Mouse (Mus musculus) urinary bladder, postnatal 4 days (tissue): ENCODE measurements around the gene Slc34a3.

Experiments
- DNase-seq, 2 experiments: peaks; one replicate each; pipeline ENCODE4 v3.0.0; 2021 to 2022; ENCODE audit warnings: low spot score in 2 of 2

Gene Slc34a3

DNA sequence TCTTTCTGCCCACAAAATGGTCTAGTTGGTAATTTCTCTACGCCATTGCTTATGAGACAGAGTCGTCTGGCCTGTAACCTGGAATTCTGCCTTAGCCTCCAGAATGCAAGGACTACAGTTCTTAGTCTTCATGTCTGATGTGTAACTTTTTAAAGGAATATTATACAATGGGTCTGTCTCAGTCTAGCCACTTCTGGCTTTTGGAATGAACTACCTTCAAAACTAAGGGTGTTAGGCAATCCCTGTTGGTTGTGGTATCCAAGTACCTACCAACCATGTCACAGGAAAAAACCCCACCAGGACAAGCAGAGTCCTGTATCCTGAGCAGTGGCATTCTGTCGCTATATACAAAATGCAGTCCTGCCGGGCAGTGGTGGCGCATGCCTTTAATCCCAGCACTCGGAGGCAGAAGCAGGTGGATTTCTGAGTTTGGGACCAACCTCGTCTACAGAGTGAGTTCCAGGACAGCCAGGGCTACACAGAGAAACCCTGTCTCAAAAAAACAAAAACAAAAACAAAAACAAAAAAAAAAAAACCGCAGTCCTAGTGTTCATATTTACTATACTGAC lies 8.3 kb downstream of the Slc34a3 start:
- no peak for DNase-seq

- peak; percentile 97 to 99 for DNase-seq
Observed at GRCm38 (mm10) chr2:25224766-25225752, 9.1 kb downstream of the Slc34a3 start.

DNA sequence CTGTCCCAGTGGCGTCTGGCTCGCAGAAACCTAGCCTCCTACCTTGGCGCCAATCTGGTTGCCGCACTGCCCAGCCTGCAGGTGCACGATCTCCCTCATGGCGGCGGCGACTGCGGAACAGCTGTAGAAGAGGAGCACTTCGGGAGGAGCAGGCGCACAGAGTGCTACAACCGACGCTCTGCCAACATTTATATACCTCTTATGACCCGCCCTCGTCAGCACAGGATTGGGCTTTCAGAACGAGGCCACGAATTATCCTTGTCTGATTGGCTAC lies 9.7 kb downstream of the Slc34a3 start, which contains the start of gene Tubb4b:
Gene Tubb4b (minus strand): TSS at position 211 of the 274 bp plus-strand sequence.
- no peak for DNase-seq

DNA sequence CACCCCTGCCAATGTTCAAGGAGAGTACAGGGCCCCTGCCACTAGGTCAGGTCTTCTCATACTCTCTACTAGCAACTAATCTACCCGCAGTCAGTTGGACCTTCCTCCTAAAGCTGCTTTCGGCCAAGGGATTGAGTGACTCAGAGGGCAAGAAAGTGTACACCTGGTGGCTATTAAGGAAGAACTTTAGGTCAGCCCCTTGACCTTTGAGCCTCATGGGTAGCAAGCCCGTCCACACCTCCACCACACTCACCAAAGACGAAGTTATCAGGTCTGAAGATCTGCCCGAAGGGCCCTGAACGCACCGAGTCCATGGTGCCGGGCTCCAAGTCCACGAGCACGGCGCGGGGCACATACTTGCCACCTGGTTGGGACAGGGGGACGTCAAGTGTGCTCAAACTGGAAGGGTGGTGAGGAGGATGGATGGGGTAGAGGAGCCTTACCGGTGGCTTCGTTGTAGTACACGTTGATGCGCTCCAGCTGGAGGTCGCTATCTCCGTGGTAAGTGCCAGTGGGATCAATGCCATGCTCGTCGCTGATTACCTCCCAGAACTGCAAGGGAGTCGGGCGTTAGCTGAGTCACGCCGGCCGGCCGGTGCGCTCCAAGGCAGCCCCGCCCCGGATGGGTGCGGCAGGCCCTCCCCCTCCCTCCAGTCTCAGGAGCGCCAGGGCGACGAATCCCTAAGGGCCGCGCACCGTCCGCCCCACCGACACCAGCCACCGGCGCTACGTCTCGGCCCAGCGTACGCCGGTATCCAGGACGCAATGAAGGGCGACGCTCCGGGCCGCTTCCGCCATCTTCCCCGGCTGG lies 10.3 kb downstream of the Slc34a3 start:
- DNase-seq, result peak; percentile 73 to 83

DNA sequence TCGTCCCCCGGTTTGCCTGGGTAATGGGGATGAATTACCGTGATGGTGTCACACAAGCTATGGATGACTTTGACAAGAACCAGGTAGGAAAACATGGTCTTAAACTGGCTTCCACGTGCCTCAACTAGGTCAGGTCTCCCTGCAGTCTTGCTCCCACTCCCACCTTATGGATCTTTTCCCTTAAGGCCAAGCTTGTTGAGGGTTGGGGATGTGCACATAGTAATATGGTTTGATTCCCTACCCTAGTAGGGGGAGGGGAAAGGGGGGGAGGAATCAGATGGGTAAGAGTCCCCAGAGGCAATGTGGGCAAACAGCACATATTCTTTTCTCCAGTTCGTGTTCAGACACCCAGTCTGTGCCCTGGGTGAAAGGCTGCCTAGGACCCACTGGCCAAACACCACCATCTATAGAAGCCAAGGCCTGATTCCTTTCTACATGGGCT lies 12.8 kb downstream of the Slc34a3 start:
- DNase-seq, result no peak

DNA sequence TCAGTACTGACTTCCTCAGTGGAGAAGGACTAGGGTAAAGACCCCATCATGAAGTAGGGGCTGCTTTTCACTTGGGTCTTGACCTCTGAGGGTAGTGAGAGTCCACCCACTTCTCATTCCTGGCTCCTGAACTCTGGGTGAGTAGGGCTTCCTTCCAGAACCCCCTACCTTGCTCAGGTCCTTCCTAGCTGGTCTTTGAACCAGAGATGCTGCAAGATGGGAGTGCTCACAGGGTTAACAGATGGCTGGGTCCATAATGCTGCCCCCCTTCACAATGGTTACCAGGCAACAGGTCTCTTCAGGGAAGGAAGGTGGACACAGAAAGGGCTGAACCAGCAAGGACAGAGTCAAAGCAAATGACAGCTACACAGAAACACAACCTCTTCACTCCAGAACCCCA lies 15.7 kb downstream of the Slc34a3 start, which contains the start of gene Fam166a:
Gene Fam166a (plus strand): TSS at position 301 of the 400 bp plus-strand sequence.
- no peak for DNase-seq

DNA sequence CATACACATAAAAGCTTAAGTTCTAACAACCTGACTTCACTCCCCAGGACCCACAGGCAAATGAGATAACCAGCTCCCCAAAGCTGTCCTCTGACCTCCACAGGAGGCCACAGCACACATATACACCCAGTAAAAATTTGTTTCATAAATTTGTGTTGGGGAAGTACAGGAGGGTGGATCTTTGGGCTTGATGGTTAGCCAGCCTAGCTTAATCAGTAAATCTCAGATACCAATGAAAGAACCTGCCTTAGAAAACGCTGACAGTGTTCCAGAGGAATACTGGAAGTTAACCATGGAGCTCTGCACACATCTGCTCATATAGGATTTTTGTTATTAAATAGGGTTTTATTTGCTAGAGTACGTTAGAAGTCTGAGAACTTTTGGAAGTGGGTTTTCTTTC lies 16.5 kb downstream of the Slc34a3 start:
- DNase-seq, result no peak

- DNase-seq, result no peak
Observed at GRCm38 (mm10) chr2:25214444-25214843, 19.7 kb downstream of the Slc34a3 start, which contains the start of gene Stpg3. TSS of gene Stpg3 (minus strand) at chr2:25214637.

- DNase-seq, result no peak
Observed at GRCm38 (mm10) chr2:25213266-25213865, 20.8 kb downstream of the Slc34a3 start.

GRCm38 (mm10) chr2:25211121-25211670 lies 23.0 kb downstream of the Slc34a3 start, which contains the start of gene Nelfb:
TSS of gene Nelfb (minus strand) at chr2:25211489.
- peak; percentile 89 to 93 for DNase-seq

- no peak for DNase-seq
Observed at GRCm38 (mm10) chr2:25210686-25211085, 23.5 kb downstream of the Slc34a3 start.

GRCm38 (mm10) chr2:25207593-25207992 lies 26.6 kb downstream of the Slc34a3 start:
- DNase-seq, result no peak

- DNase-seq, result no peak
Observed at GRCm38 (mm10) chr2:25203631-25204214, 30.4 kb downstream of the Slc34a3 start.

GRCm38 (mm10) chr2:25200631-25201030 lies 33.5 kb downstream of the Slc34a3 start:
- no peak for DNase-seq

DNA sequence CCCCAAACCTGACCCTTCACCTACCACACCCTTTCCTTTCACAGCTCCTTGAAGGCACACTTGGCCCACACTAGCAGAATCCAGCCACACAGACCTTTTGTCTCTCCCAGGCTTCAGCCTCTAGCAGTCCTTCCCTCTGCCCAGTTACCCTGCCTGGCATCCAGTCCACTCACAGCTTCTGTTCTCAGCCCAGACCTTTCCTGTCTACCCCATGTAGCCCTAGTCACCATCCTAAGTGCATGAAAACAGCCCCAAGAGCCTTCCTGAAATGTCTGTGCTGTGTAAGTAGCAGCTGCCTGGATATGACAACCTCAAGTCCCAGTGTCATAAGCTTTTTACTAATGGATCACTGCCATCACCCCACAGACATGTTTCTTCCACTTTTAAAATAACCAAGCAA lies 36.2 kb downstream of the Slc34a3 start:
- peak in 1 of 2 experiments; percentile 12 for DNase-seq

- DNase-seq, result no peak
Observed at GRCm38 (mm10) chr2:25197191-25197590, 37.0 kb downstream of the Slc34a3 start.

GRCm38 (mm10) chr2:25196172-25196954 lies 37.8 kb downstream of the Slc34a3 start, which contains the start of gene Tor4a:
TSS of gene Tor4a (minus strand) at chr2:25196886.
- DNase-seq, result peak; percentile 74 to 78

DNA sequence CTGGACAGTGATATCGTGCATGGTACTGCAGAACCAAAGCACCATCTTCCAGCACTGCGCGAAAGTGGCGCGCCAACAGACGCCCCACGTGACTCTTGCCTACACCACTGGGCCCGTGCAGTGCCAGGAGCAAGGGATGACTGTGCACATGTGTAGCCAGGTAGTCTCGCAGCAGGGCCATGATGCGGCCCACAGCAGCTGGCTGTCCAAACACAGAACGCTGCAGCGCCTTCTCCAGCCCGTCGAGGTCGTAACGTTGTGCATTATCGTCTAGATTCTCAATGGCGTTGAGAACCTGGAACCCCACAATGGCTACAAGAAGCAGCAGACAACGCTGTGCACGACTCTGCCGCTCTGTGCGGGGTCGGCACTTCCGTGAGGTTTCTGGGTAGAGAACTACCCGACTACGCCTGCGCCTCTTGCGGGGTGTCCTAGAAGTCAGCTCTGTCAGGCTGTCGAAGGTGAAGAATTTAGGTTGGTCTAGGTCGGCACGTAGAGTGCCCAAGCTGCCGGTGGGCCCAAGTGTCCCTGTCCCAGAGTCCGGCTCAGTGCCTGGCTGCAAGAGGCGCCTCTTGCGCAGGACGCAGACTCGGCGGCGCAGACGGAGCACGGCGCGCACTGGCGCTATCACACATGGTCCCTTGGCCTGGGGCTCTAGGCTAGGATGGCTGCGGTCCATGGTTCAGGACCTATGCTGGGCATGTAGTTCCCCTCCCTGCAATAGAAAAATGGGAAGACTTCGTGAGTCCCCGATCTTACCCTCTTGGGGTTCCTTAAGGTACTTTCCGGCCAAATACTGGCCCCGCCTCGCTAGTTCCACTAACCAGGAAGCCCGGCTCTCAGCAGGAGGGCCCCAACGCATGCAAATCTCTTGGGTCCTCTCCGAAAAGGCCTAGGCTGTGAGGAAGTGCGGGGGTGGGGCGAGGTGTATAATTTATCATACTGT lies 38.7 kb downstream of the Slc34a3 start:
- DNase-seq, result peak in 1 of 2 experiments; percentile 46
